Mouse (Mus musculus): ENCODE measurements around the gene Isoc2b. TPM values are rescaled to one million over a fixed set of nuclear protein-coding genes. Genes with fewer than 3 reads are reported as not detected.

The Isoc2b gene
- polyA plus RNA-seq (2016; fragmentation: Nextera tagmentation; extraction: Ambion mirVana) = 5.1 and 7.0 TPM in 2 replicates

GRCm38 (mm10) chr7:4870133-4870532, at the start of gene Isoc2b:
Isoc2b (minus strand) TSS chr7:4870258.
- H3K27ac ChIP-seq = no peak within 1 kb of the TSS
- H3K4me3 ChIP-seq = no peak within 1 kb of the TSS
- H3K9me3 ChIP-seq (replicated peaks) = no peaks in the 10 kb centered on the region
- no peaks in the 10 kb centered on the region for H3K36me3 ChIP-seq
- ATAC-seq (ENCODE audit: low FRiP score) = no peak
- H3K4me1 ChIP-seq = peaks cover 12% of the 10 kb centered on the region
- H3K27me3 ChIP-seq = no peaks in the 10 kb centered on the region
- WGBS = 62% methylated on average over 6 of the region's 6 CpGs
- H3K9ac ChIP-seq = no peak within 1 kb of the TSS
- H3K4me2 ChIP-seq (replicated peaks) = no peak within 1 kb of the TSS

GRCm38 (mm10) chr7:4919096-4919495, 49.0 kb upstream of the Isoc2b start:
- Histone ChIP-seq H3K9ac (no peak overlapping the region), H3K27me3 (no peaks in the 10 kb centered on the region), H3K4me3 (no peak overlapping the region), H3K9me3 (replicated peaks) (no peaks in the 10 kb centered on the region), H3K4me1 (peaks cover 56% of the 10 kb centered on the region), H3K27ac (no peak overlapping the region), H3K36me3 (peaks cover 36% of the 10 kb centered on the region), H3K4me2 (replicated peaks) (no peak overlapping the region)
- WGBS = 86% methylated on average over 21 of the region's 21 CpGs
- ATAC-seq (ENCODE audit: low FRiP score) = no peak

- 90% methylated on average over 15 of the region's 15 CpGs for WGBS
- Histone ChIP-seq H3K4me3 (no peak overlapping the region), H3K9me3 (replicated peaks) (no peaks in the 10 kb centered on the region), H3K9ac (no peak overlapping the region), H3K27me3 (no peaks in the 10 kb centered on the region), H3K4me2 (replicated peaks) (no peak overlapping the region), H3K36me3 (peaks cover 36% of the 10 kb centered on the region), H3K27ac (no peak overlapping the region), H3K4me1 (peaks cover 52% of the 10 kb centered on the region)
- no peak for ATAC-seq (ENCODE audit: low FRiP score)
Observed at GRCm38 (mm10) chr7:4918681-4919080, 48.6 kb upstream of the Isoc2b start.

DNA sequence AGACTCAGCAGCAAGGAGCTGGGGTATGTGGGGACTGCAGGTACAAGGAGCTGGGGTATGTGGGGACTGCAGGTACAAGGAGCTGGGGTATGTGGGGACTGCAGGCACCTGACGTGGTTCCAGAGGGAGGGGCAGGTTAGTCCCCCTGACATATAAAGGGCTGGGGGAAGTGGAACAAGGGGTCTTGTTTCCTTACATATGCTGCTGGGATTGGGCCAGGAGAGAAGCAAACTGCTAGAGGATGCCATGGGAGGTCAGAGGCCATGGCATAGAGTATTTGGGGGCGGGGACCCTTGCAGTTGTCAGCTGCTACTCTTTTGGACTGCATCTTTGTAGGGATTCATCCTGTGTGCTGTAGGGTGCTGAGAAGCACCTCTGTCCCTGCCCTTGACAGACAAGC, 47.4 kb upstream of the Isoc2b start:
- no peaks in the 10 kb centered on the region for H3K9me3 ChIP-seq (replicated peaks)
- no peak overlapping the region for H3K27ac ChIP-seq
- H3K4me2 ChIP-seq (replicated peaks) = no peak overlapping the region
- H3K36me3 ChIP-seq = peaks cover 36% of the 10 kb centered on the region
- H3K4me1 ChIP-seq = peaks cover 40% of the 10 kb centered on the region
- H3K4me3 ChIP-seq = no peak overlapping the region; the same call in 1 of the 2 replicates
- WGBS = 100% methylated on average over 2 of the region's 2 CpGs
- ATAC-seq (ENCODE audit: low FRiP score) = no peak
- no peak overlapping the region for H3K9ac ChIP-seq
- H3K27me3 ChIP-seq = no peaks in the 10 kb centered on the region

DNA sequence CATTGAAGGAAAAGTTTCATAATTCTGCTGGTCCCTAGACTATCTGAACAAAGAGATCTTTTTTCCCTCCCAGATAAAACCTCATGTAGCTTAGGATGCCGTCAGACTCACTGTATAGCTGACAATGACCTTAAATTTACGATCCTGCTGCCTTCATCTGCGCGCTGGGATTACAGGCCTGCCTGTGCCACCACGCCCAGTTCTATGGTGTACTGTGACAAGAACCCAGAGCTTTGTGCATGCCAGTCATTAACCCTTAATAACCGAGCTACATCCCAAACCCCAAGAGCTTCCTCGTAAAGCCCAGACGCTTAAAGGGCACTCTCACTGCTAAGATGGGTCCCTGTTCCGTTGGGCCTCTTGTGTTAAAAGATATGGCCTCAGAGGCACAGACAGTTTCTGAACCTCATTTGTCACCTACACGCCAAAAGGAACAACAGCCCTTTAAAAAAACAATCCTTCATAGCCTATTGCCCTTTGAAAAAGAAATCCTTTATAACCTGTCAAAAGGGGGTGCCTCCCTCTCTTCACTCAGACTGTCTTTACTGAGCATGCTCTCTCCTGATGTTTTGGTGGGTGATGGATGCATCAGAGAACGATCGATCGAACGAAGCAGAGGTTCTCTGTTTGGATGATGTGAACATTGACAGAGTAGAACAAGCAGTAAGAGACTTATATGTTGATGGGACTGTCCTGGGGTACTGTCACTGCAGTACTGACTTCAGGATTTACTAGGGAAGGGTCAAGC, 45.8 kb upstream of the Isoc2b start:
- 18% methylated on average over 14 of the region's 14 CpGs for WGBS
- Histone ChIP-seq H3K4me3 (peak overlapping the region; percentile 70), H3K9ac (peak overlapping the region; percentile 88), H3K27me3 (no peaks in the 10 kb centered on the region), H3K4me1 (peaks cover 23% of the 10 kb centered on the region), H3K27ac (peak overlapping the region; percentile 98), H3K9me3 (replicated peaks) (no peaks in the 10 kb centered on the region), H3K36me3 (peaks cover 34% of the 10 kb centered on the region), H3K4me2 (replicated peaks) (peak overlapping the region; percentile 80)
- peak; percentile 31 for ATAC-seq (ENCODE audit: low FRiP score)

GRCm38 (mm10) chr7:4915007-4915665, 45.1 kb upstream of the Isoc2b start, which contains the start of gene Zfp628:
Zfp628 (plus strand) TSS chr7:4915217.
- H3K4me2 ChIP-seq (replicated peaks) = peak within 1 kb of the TSS; percentile 80
- under 1% methylated on average over 55 of the region's 56 CpGs for WGBS
- H3K27me3 ChIP-seq = no peaks in the 10 kb centered on the region
- peak within 1 kb of the TSS; percentile 98 for H3K27ac ChIP-seq
- peak within 1 kb of the TSS; percentile 88 for H3K9ac ChIP-seq
- ATAC-seq (ENCODE audit: low FRiP score) = peak; percentile 91
- peak within 1 kb of the TSS; percentile 70 for H3K4me3 ChIP-seq
- H3K4me1 ChIP-seq = peaks cover 21% of the 10 kb centered on the region
- no peaks in the 10 kb centered on the region for H3K9me3 ChIP-seq (replicated peaks)
- H3K36me3 ChIP-seq = peaks cover 27% of the 10 kb centered on the region

- Histone ChIP-seq H3K4me2 (replicated peaks) (no peak overlapping the region), H3K9me3 (replicated peaks) (no peaks in the 10 kb centered on the region), H3K9ac (no peak overlapping the region), H3K4me3 (no peak overlapping the region), H3K4me1 (peaks cover 20% of the 10 kb centered on the region), H3K36me3 (no peaks in the 10 kb centered on the region), H3K27ac (no peak overlapping the region), H3K27me3 (no peaks in the 10 kb centered on the region)
- no peak for ATAC-seq (ENCODE audit: low FRiP score)
- WGBS = 63% methylated on average over 5 of the region's 5 CpGs
Observed at GRCm38 (mm10) chr7:4912248-4912647, 42.2 kb upstream of the Isoc2b start.

DNA sequence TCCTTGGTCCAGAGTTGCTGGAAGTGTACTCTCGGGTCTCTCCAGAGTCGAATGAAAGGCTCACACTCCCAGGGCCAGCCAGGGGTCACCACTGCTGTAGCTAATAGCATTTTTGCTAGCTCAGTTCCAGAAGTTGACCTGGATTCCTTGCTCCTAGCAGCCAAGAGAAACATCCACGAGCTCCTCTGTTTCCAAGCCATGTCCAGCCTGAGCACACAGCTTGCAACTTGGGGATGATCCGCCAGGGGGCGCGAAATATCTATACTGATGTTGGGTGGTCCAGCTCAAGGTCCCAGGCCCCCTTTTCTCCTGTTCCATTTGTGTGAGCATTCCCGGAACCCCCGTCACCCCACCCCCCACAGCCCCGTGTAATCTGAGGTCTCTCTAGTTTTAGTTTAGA, 41.5 kb upstream of the Isoc2b start:
- Histone ChIP-seq H3K9ac (no peak overlapping the region), H3K4me1 (peaks cover 13% of the 10 kb centered on the region), H3K27ac (no peak overlapping the region), H3K27me3 (no peaks in the 10 kb centered on the region), H3K4me3 (no peak overlapping the region), H3K9me3 (replicated peaks) (no peaks in the 10 kb centered on the region), H3K36me3 (no peaks in the 10 kb centered on the region), H3K4me2 (replicated peaks) (no peak overlapping the region)
- WGBS = 33% methylated on average over 9 of the region's 9 CpGs
- no peak for ATAC-seq (ENCODE audit: low FRiP score)

- H3K27ac ChIP-seq = no peak within 1 kb of the TSS
- no peaks in the 10 kb centered on the region for H3K4me1 ChIP-seq
- H3K4me2 ChIP-seq (replicated peaks) = no peak within 1 kb of the TSS
- 68% methylated on average over 10 of the region's 10 CpGs for WGBS
- no peaks in the 10 kb centered on the region for H3K36me3 ChIP-seq
- ATAC-seq (ENCODE audit: low FRiP score) = 0 out of 2 replicates have a peak, but pooled peaks have one; percentile 29
- H3K27me3 ChIP-seq = no peaks in the 10 kb centered on the region
- H3K9ac ChIP-seq = no peak within 1 kb of the TSS
- H3K4me3 ChIP-seq = no peak within 1 kb of the TSS
- no peaks in the 10 kb centered on the region for H3K9me3 ChIP-seq (replicated peaks)
Observed at GRCm38 (mm10) chr7:4906466-4906950, 36.5 kb upstream of the Isoc2b start, which contains the start of gene Gm36210. Gm36210 (minus strand) TSS chr7:4906516.

- Histone ChIP-seq H3K27me3 (peaks cover 19% of the 10 kb centered on the region), H3K36me3 (no peaks in the 10 kb centered on the region), H3K4me2 (replicated peaks) (no peak overlapping the region), H3K9ac (no peak overlapping the region), H3K27ac (no peak overlapping the region), H3K4me3 (no peak overlapping the region), H3K4me1 (peaks cover 11% of the 10 kb centered on the region), H3K9me3 (replicated peaks) (peaks cover 4% of the 10 kb centered on the region; the same call in 1 of the 2 replicates)
- no peak for ATAC-seq (ENCODE audit: low FRiP score)
- WGBS = 85% methylated on average over 9 of the region's 9 CpGs
Observed at GRCm38 (mm10) chr7:4902404-4902803, 32.3 kb upstream of the Isoc2b start.

- 53% methylated on average over 8 of the region's 8 CpGs for WGBS
Observed at GRCm38 (mm10) chr7:4901171-4901570, 31.1 kb upstream of the Isoc2b start.

DNA sequence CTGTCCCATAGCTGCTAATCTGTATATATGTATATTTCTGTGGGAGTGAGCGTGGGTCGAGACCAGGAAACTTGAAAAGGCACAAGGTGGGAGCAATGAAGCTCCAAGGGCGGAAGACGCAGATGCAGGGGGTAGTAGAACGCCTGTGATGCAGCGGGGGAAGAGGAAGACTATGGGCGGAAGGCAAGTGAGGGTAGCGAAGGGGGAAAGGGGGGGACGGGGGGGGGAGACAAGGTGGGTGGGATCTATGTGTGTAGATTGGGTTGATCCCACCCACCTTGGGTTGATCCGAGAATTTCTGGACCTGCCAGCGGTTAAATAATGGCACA, 30.4 kb upstream of the Isoc2b start:
- peak overlapping the region; percentile 49 for H3K4me2 ChIP-seq (replicated peaks)
- H3K9ac ChIP-seq = no peak overlapping the region
- H3K4me1 ChIP-seq = peaks cover 11% of the 10 kb centered on the region
- 42% methylated on average over 11 of the region's 11 CpGs for WGBS
- no peak overlapping the region for H3K27ac ChIP-seq
- H3K4me3 ChIP-seq = no peak overlapping the region
- ATAC-seq (ENCODE audit: low FRiP score) = no peak
- peaks cover 19% of the 10 kb centered on the region for H3K27me3 ChIP-seq
- no peaks in the 10 kb centered on the region for H3K36me3 ChIP-seq
- H3K9me3 ChIP-seq (replicated peaks) = peaks cover 4% of the 10 kb centered on the region; the same call in 1 of the 2 replicates

More at GRCm38 (mm10) chr7:4901171-4901570, 31.1 kb upstream of the Isoc2b start:
- H3K4me2 ChIP-seq (replicated peaks) = no peak overlapping the region
- no peak for ATAC-seq (ENCODE audit: low FRiP score)
- H3K36me3 ChIP-seq = no peaks in the 10 kb centered on the region
- peaks cover 19% of the 10 kb centered on the region for H3K27me3 ChIP-seq
- no peak overlapping the region for H3K4me3 ChIP-seq
- H3K9ac ChIP-seq = no peak overlapping the region
- peaks cover 11% of the 10 kb centered on the region for H3K4me1 ChIP-seq
- peaks cover 4% of the 10 kb centered on the region; the same call in 1 of the 2 replicates for H3K9me3 ChIP-seq (replicated peaks)
- no peak overlapping the region for H3K27ac ChIP-seq

Measured in hindbrain, embryonic 12.5 days (tissue).